In the genomic region with DNA sequence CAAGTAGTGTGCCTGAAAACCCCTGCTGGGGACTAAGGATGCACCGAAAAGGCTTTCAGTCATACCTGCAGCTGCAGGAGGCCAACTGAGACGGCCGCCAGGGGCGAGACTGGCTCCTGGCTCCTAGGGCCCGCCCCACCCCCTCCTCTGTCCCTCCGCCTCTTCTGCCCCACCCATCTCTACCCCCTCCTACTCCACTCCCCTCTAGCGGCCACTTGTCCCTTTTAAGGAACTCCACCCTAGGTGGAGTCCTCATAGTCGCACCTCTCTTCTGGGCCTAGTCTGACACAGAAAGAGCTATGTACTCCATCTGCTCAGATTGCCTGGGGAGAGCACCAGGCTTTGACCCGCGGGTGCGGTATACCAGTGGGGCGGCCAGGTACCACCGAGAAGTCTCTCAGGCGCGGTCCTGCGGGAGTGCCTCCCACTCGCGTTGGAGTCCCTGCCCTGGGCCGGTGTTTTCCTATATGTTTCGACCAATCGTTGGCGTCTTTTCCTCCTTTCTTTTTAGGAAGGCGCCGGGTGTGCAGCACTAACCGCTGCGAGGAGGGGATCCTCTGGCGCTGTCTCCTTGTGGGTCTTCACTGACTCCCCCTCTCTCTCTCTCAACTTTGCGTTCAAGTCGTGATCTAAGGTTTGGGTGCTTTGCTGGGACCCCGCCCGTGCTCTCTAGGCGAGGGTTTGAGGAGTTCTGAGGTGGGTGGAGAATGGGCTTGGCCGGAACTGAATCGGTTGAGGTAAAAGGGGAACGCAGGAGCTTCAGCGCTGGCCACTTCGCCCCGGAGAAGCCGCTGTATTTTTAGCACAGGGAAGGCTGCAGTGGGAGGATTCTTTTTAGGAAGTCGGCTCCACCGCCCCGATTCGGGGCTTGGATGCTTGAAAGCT, we compare ENCODE assay signal across 8 mouse cellular contexts.
DNase-seq lines count a peak whose midpoint lies in the region; ATAC-seq and TF ChIP-seq lines count a peak whose summit lies in the region.

No protein-coding gene starts in this region.

- peak; percentile 70 for ATAC-seq in erythroid progenitor cell, adult 5-6 weeks (replicated peaks; ENCODE audit: low FRiP score, poor library complexity, severe bottlenecking)
- ATAC-seq in heart, postnatal 0 days (ENCODE audit: insufficient read depth, low read depth), result peak; percentile 76
- ATAC-seq in lung, embryonic 14.5 days (ENCODE audit: insufficient read depth), result peak; percentile 81
- ATAC-seq in neural tube, embryonic 14.5 days (ENCODE audit: low read depth), result peak; percentile 79

- H3K27me3 ChIP-seq in heart, postnatal 0 days (ENCODE audit: control insufficient read depth, insufficient read depth, low read length), result no peaks in the 10 kb centered on the region
- H3K27me3 ChIP-seq in lung, embryonic 14.5 days (ENCODE audit: insufficient read depth, low read length), result no peaks in the 10 kb centered on the region
- no peaks in the 10 kb centered on the region for H3K27me3 ChIP-seq in neural tube, embryonic 14.5 days (ENCODE audit: control insufficient read depth, insufficient read depth, low read length)

- H3K4me3 ChIP-seq in heart, postnatal 0 days (ENCODE audit: low read depth, low read length), result peak overlapping the region; percentile 55
- H3K4me3 ChIP-seq in lung, embryonic 14.5 days (ENCODE audit: low read depth, low read length), result peak overlapping the region; percentile 37
- peak overlapping the region; percentile 37 for H3K4me3 ChIP-seq in neural tube, embryonic 14.5 days (ENCODE audit: low read depth, low read length)

- no peak for TF ChIP-seq POLR2A in brain, embryonic 14.5 days (IDR thresholded peaks at IDR 0.05; ENCODE audit: borderline replicate concordance, extremely low read depth, insufficient read depth, insufficient read length, poor library complexity, severe bottlenecking)

- peak overlapping the region; percentile 44 for H3K9ac ChIP-seq in heart, postnatal 0 days (replicated peaks; ENCODE audit: low read depth, low read length)
- peak overlapping the region; percentile 44 for H3K9ac ChIP-seq in lung, embryonic 14.5 days
- H3K9ac ChIP-seq in neural tube, embryonic 14.5 days (replicated peaks; ENCODE audit: low read depth, low read length), result peak overlapping the region; percentile 42

- TF ChIP-seq CTCF in brain, embryonic 14.5 days (IDR thresholded peaks at IDR 0.05; ENCODE audit: borderline replicate concordance, extremely low read depth, insufficient read depth, insufficient read length), result 0 out of 2 replicates have a peak, but pooled peaks have one; percentile 0
- TF ChIP-seq CTCF in heart, postnatal 0 days (IDR thresholded peaks at IDR 0.05; ENCODE audit: low read depth), result peak; percentile 34
- peak; percentile 37 for TF ChIP-seq CTCF in lung, embryonic 14.5 days (IDR thresholded peaks at IDR 0.05; ENCODE audit: low read depth)

- TF ChIP-seq EP300 in heart, postnatal 0 days (IDR thresholded peaks at IDR 0.05; ENCODE audit: low read depth), result no peak

- no peaks in the 10 kb centered on the region for H3K36me3 ChIP-seq in heart, postnatal 0 days (replicated peaks; ENCODE audit: control insufficient read depth, insufficient read depth, low read length)
- no peaks in the 10 kb centered on the region for H3K36me3 ChIP-seq in lung, embryonic 14.5 days (ENCODE audit: insufficient read depth)
- H3K36me3 ChIP-seq in neural tube, embryonic 14.5 days (ENCODE audit: control insufficient read depth, insufficient read depth, low read length), result no peaks in the 10 kb centered on the region

- peak overlapping the region; percentile 78 for H3K4me2 ChIP-seq in heart, postnatal 0 days (ENCODE audit: low read depth, low read length)
- H3K4me2 ChIP-seq in lung, embryonic 14.5 days, result peak overlapping the region; percentile 66
- H3K4me2 ChIP-seq in neural tube, embryonic 14.5 days (ENCODE audit: low read depth, low read length), result peak overlapping the region; percentile 64

- WGBS in heart, postnatal 0 days, result 7% methylated on average over 43 of the region's 43 CpGs
- WGBS in lung, embryonic 14.5 days, result 9% methylated on average over 42 of the region's 43 CpGs
- WGBS in neural tube, embryonic 14.5 days, result 15% methylated on average over 41 of the region's 43 CpGs

- DNase-seq in CD4-positive helper T cell, adult 2 months (ENCODE audit: low read depth, low spot score), result peak; percentile 68
- DNase-seq in brain, embryonic 14.5 days (ENCODE audit: low read depth), result peak; percentile 39
- peak; percentile 26 for DNase-seq in heart, postnatal 0 days (ENCODE audit: low spot score)
- DNase-seq in kidney, postnatal 25 days, result peak; percentile 25 to 63
- DNase-seq in lung, embryonic 14.5 days, result peak; percentile 40
- DNase-seq in testis, postnatal 10 days (ENCODE audit: low spot score), result peak; percentile 52

- no peak overlapping the region for H3K27ac ChIP-seq in heart, postnatal 0 days (ENCODE audit: low read depth)
- no peak overlapping the region for H3K27ac ChIP-seq in lung, embryonic 14.5 days (ENCODE audit: low read depth)
- H3K27ac ChIP-seq in neural tube, embryonic 14.5 days (ENCODE audit: low read depth, low read length), result no peak overlapping the region

- H3K9me3 ChIP-seq in heart, postnatal 0 days (replicated peaks; ENCODE audit: control insufficient read depth, low read length), result no peaks in the 10 kb centered on the region
- no peaks in the 10 kb centered on the region for H3K9me3 ChIP-seq in lung, embryonic 14.5 days (ENCODE audit: low read depth, low read length)
- no peaks in the 10 kb centered on the region for H3K9me3 ChIP-seq in neural tube, embryonic 14.5 days (ENCODE audit: control insufficient read depth, low read length)

- H3K4me1 ChIP-seq in heart, postnatal 0 days (ENCODE audit: control insufficient read depth, insufficient read depth), result no peaks in the 10 kb centered on the region
- H3K4me1 ChIP-seq in lung, embryonic 14.5 days (ENCODE audit: insufficient read depth), result no peaks in the 10 kb centered on the region
- H3K4me1 ChIP-seq in neural tube, embryonic 14.5 days (ENCODE audit: control insufficient read depth, insufficient read depth, low read length), result no peaks in the 10 kb centered on the region
